Mouse (Mus musculus) bone marrow macrophage, adult 2 months (primary cell): ENCODE results near the gene Phgr1.

Experiments
- CTCF ChIP-seq: IDR thresholded peaks from 2 replicates; pipeline ENCODE4 v1.5.1; 2012; ENCODE audit warnings: low read depth, mild to moderate bottlenecking, low read length, moderate library complexity
- POLR2A ChIP-seq: IDR thresholded peaks from 2 replicates; pipeline ENCODE4 v1.6.1; 2012; ENCODE audit warnings: mild to moderate bottlenecking, low read depth, low read length, borderline replicate concordance

DNA sequence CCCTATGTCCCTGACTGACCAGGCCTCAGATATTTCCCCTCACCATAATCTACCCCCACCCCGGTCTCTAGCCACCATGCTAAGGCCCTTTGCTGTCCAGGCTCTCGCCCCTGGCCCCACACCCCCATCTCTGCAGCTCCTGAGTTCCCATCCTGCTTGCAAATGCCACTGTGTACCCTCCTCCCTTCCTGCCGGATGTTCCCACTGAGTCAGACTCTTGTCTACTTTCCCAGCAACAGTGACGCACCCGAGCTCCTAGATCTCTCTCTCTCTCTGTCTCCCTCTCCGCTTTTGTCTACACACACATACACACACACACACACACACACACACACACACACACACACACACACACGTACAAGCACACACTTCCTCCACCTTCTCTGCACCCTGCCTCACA, 9.1 kb upstream of the Phgr1 start:
- TF ChIP-seq CTCF = no peak
- TF ChIP-seq POLR2A = no peak
